Mouse (Mus musculus) heart, postnatal 0 days (tissue): ENCODE results near the gene Emilin1. TPM values are rescaled to one million over a fixed set of nuclear protein-coding genes. Genes with fewer than 3 reads are reported as not detected.
A peak's percentile ranks its signal among the peaks of the same experiment; 100 is the strongest.

Experiments
- ATAC-seq: fragments of 200-750 bp; cut with Nextera tagmentation; 2 replicates; pipeline ENCODE4 v1.8.0; 2017; ENCODE audit warnings: low read depth, moderate number of reproducible peaks, moderate library complexity; ENCODE audit not compliant: insufficient read depth
- DNase-seq: peaks from one replicate; pipeline ENCODE4 v3.0.0-alpha.2; 2016; ENCODE audit warnings: low spot score
- H3K27ac ChIP-seq: fragments of 300-500 bp; sonication (generic); 2 replicates; pipeline ENCODE4 v1.5.1; 2014; ENCODE audit warnings: low read depth, mild to moderate bottlenecking
- H3K27me3 ChIP-seq: fragments of 300-500 bp; sonication (generic); 2 replicates; pipeline ENCODE4 v1.6.1; 2014; ENCODE audit warnings: low read length, mixed read lengths; ENCODE audit not compliant: control insufficient read depth, insufficient read depth
- H3K36me3 ChIP-seq: fragments of 300-500 bp; sonication (generic); replicated peaks from 2 replicates; pipeline ENCODE4 v1.6.1; 2014; ENCODE audit warnings: low read length, mixed read lengths; ENCODE audit not compliant: control insufficient read depth, insufficient read depth
- H3K4me1 ChIP-seq: fragments of 300-500 bp; sonication (generic); 2 replicates; pipeline ENCODE4 v1.6.1; 2014; ENCODE audit warnings: antibody characterized with exemption; ENCODE audit not compliant: control insufficient read depth, insufficient read depth
- H3K4me2 ChIP-seq: fragments of 300-500 bp; sonication (generic); 2 replicates; pipeline ENCODE4 v1.6.1; 2014; ENCODE audit warnings: low read depth, mild to moderate bottlenecking, low read length, moderate library complexity
- H3K4me3 ChIP-seq: fragments of 300-500 bp; sonication (generic); 2 replicates; pipeline ENCODE4 v1.5.1; 2014; ENCODE audit warnings: low read depth, low read length
- H3K9ac ChIP-seq: fragments of 300-500 bp; sonication (generic); replicated peaks from 2 replicates; pipeline ENCODE4 v1.6.1; 2014; ENCODE audit warnings: low read depth, low read length, mixed read lengths
- H3K9me3 ChIP-seq: fragments of 300-500 bp; sonication (generic); replicated peaks from 2 replicates; pipeline ENCODE4 v1.6.1; 2016; ENCODE audit warnings: low read length; ENCODE audit not compliant: control insufficient read depth
- CTCF ChIP-seq: IDR thresholded peaks from 2 replicates; pipeline ENCODE4 v1.5.1; 2016; ENCODE audit warnings: antibody characterized with exemption, control low read depth, low read depth
- EP300 ChIP-seq: IDR thresholded peaks from 2 replicates; pipeline ENCODE4 v1.6.1; 2016; ENCODE audit warnings: antibody characterized with exemption, low read depth
- WGBS: fragments of 180-500 bp; shearing (Covaris S2); extraction: QIAGEN DNeasy Blood & Tissue Kit; methylation state at CpG from one replicate; pipeline ENCODE4 v1.1.7; 2014; 5-methylcytosine and 5-hydroxymethylcytosine counted together
- polyA plus RNA-seq: library from polyadenylated mRNA; unstranded; fragments of >200 nt; fragmentation: Nextera tagmentation; extraction: Ambion mirVana; gene quantifications from 2 replicates; pipeline ENCODE4 v1.2.1, GENCODE M21; 2015
- total RNA-seq: library from RNA; depleted of rRNA; stranded (reverse); fragments of >200 nt; gene quantifications from 2 replicates; pipeline ENCODE4 v1.2.3, GENCODE M21; 2014; ENCODE audit warnings: low replicate concordance

Emilin1 gene
- total and polyA plus RNA-seq, 2 experiments from 2014 or later: 63.5 to 68.3 TPM

- H3K27me3 ChIP-seq: no peaks in the 10 kb centered on the region
- no peaks in the 10 kb centered on the region for H3K9me3 ChIP-seq
- ATAC-seq (no peak), DNase-seq (no peak)
- 88% methylated on average over 5 of the region's 5 CpGs for WGBS
- H3K4me1 ChIP-seq: no peaks in the 10 kb centered on the region
- H3K4me2 ChIP-seq: no peak overlapping the region
- no peak overlapping the region for H3K27ac ChIP-seq
- H3K9ac ChIP-seq: no peak overlapping the region
- no peak overlapping the region for H3K4me3 ChIP-seq
- TF ChIP-seq EP300 (no peak), CTCF (0 out of 2 replicates have a peak, but pooled peaks have one; percentile 2)
- no peaks in the 10 kb centered on the region for H3K36me3 ChIP-seq
These were observed 21.7 kb downstream of the Emilin1 start for GRCm38 (mm10) chr5:30934725-30935461.

- H3K9ac ChIP-seq: no peak overlapping the region
- no peaks in the 10 kb centered on the region for H3K27me3 ChIP-seq
- no peak for ATAC-seq
- peak; percentile 30; the same call in 1 of the 2 replicates for TF ChIP-seq CTCF
- no peak for TF ChIP-seq EP300
- no peak overlapping the region for H3K4me2 ChIP-seq
- WGBS: 93% methylated on average over 2 of the region's 2 CpGs
- no peaks in the 10 kb centered on the region for H3K36me3 ChIP-seq
- H3K4me1 ChIP-seq: no peaks in the 10 kb centered on the region
- H3K27ac ChIP-seq: no peak overlapping the region
- H3K4me3 ChIP-seq: no peak overlapping the region
- DNase-seq: no peak
- H3K9me3 ChIP-seq: no peaks in the 10 kb centered on the region
These were observed 29.8 kb downstream of the Emilin1 start for GRCm38 (mm10) chr5:30943004-30943403.

- Histone ChIP-seq H3K27me3 (no peaks in the 10 kb centered on the region), H3K9ac (no peak overlapping the region), H3K4me1 (no peaks in the 10 kb centered on the region), H3K4me3 (no peak overlapping the region), H3K4me2 (no peak overlapping the region), H3K9me3 (no peaks in the 10 kb centered on the region), H3K36me3 (no peaks in the 10 kb centered on the region), H3K27ac (no peak overlapping the region)
- WGBS: 87% methylated on average over 6 of the region's 6 CpGs
- ATAC-seq (no peak), DNase-seq (no peak)
- TF ChIP-seq CTCF (no peak), EP300 (no peak)
These were observed 31.1 kb downstream of the Emilin1 start for GRCm38 (mm10) chr5:30944344-30944743.

- TF ChIP-seq EP300 (no peak), CTCF (peak; percentile 46)
- H3K4me1 ChIP-seq: peaks cover 2% of the 10 kb centered on the region; the same call in 1 of the 2 replicates
- H3K27me3 ChIP-seq: no peaks in the 10 kb centered on the region
- DNase-seq: peak; percentile 28
- no peaks in the 10 kb centered on the region for H3K36me3 ChIP-seq
- peak within 1 kb of the TSS; percentile 42 for H3K4me3 ChIP-seq
- WGBS: 7% methylated on average over 43 of the region's 44 CpGs
- H3K4me2 ChIP-seq: peak within 1 kb of the TSS; percentile 73
- H3K9me3 ChIP-seq: no peaks in the 10 kb centered on the region
- H3K27ac ChIP-seq: no peak within 1 kb of the TSS
- H3K9ac ChIP-seq: peak within 1 kb of the TSS; percentile 40; the same call in 1 of the 2 replicates
- peak; percentile 34; the same call in 1 of the 2 replicates for ATAC-seq
These were observed 32.0 kb downstream of the Emilin1 start, which contains the start of gene Cgref1 for GRCm38 (mm10) chr5:30944956-30945781. Gene Cgref1, minus strand, starts transcription at chr5:30945591.

- TF ChIP-seq CTCF (no peak), EP300 (no peak)
- WGBS: 73% methylated on average over 5 of the region's 5 CpGs
- Histone ChIP-seq H3K27me3 (no peaks in the 10 kb centered on the region), H3K4me1 (peaks cover 10% of the 10 kb centered on the region), H3K9ac (no peak overlapping the region), H3K4me2 (no peak overlapping the region), H3K27ac (no peak overlapping the region), H3K4me3 (no peak overlapping the region), H3K9me3 (no peaks in the 10 kb centered on the region), H3K36me3 (peaks cover 16% of the 10 kb centered on the region)
- ATAC-seq (no peak), DNase-seq (no peak)
These were observed 35.4 kb downstream of the Emilin1 start for GRCm38 (mm10) chr5:30948620-30949019.
